Mouse (Mus musculus) adrenal gland, postnatal 10 days (tissue): Measurements from ENCODE around the gene Rab31. TPM values are rescaled to one million over a fixed set of nuclear protein-coding genes. Genes with fewer than 3 reads are reported as not detected.
A peak's percentile ranks its signal among the peaks of the same experiment; 100 is the strongest.

Experiments used
- DNase-seq: peaks from one replicate; pipeline ENCODE4 v3.0.0; 2021; ENCODE audit warnings: mixed read lengths
- long read RNA-seq, 2 experiments: library from polyadenylated mRNA; stranded (forward); transcript quantifications; one replicate each; pipeline ENCODE4 v2.0.0; 2021
- total RNA-seq, 2 experiments: library from RNA; stranded (reverse); gene quantifications; 2 replicates each; pipeline ENCODE4 v1.2.3; 2021

Gene Rab31
- total RNA-seq = 10 to 100 TPM; 32.1 to 32.5 TPM
- long read RNA-seq, experiment 1, transcript Rab31-201 (7 exons, 3,473 nt) = major isoform, 12 of 15 reads
- long read RNA-seq, experiment 1, partial matches to known transcripts = 0 of 15 reads
- long read RNA-seq, experiment 1, other reads (novel, unspliced or antisense) = 3 of 15 reads
- long read RNA-seq, experiment 2, transcript Rab31-201 (7 exons, 3,473 nt) = major isoform, 8 of 15 reads
- long read RNA-seq, experiment 2, partial matches to known transcripts = 1 of 15 reads
- long read RNA-seq, experiment 2, other reads (novel, unspliced or antisense) = 6 of 15 reads

GRCm38 (mm10) chr17:65771951-65772934 lies at the start of gene Rab31:
TSS of gene Rab31 (minus strand) at chr17:65772752.
- peak; percentile 91 for DNase-seq

GRCm38 (mm10) chr17:65820197-65820596 lies 47.6 kb upstream of the Rab31 start:
- no peak for DNase-seq

GRCm38 (mm10) chr17:65813763-65814162 lies 41.2 kb upstream of the Rab31 start:
- DNase-seq = no peak

GRCm38 (mm10) chr17:65811032-65811431 lies 38.5 kb upstream of the Rab31 start:
- no peak for DNase-seq

GRCm38 (mm10) chr17:65806416-65806815 lies 33.9 kb upstream of the Rab31 start:
- DNase-seq = no peak

- no peak for DNase-seq
These were observed 33.4 kb upstream of the Rab31 start for GRCm38 (mm10) chr17:65805966-65806365.

GRCm38 (mm10) chr17:65802026-65802425 lies 29.5 kb upstream of the Rab31 start:
- DNase-seq = no peak

GRCm38 (mm10) chr17:65800451-65800850 lies 27.9 kb upstream of the Rab31 start:
- no peak for DNase-seq

- DNase-seq = no peak
These were observed 26.8 kb upstream of the Rab31 start for GRCm38 (mm10) chr17:65799353-65799752.

GRCm38 (mm10) chr17:65798446-65798845 lies 25.9 kb upstream of the Rab31 start:
- DNase-seq = no peak

GRCm38 (mm10) chr17:65796056-65796455 lies 23.5 kb upstream of the Rab31 start:
- no peak for DNase-seq

GRCm38 (mm10) chr17:65794096-65794850 lies 21.7 kb upstream of the Rab31 start:
- DNase-seq = no peak

- no peak for DNase-seq
These were observed 20.9 kb upstream of the Rab31 start for GRCm38 (mm10) chr17:65793307-65793930.

- DNase-seq = no peak
These were observed 18.6 kb upstream of the Rab31 start for GRCm38 (mm10) chr17:65791161-65791560.

- DNase-seq = no peak
These were observed 17.0 kb upstream of the Rab31 start for GRCm38 (mm10) chr17:65789576-65789975.

- peak; percentile 78 for DNase-seq
These were observed 16.2 kb upstream of the Rab31 start for GRCm38 (mm10) chr17:65788542-65789291.

GRCm38 (mm10) chr17:65787261-65787660 lies 14.7 kb upstream of the Rab31 start:
- DNase-seq = no peak

- DNase-seq = no peak
These were observed 13.7 kb upstream of the Rab31 start for GRCm38 (mm10) chr17:65786225-65786624.

- no peak for DNase-seq
These were observed 13.2 kb upstream of the Rab31 start for GRCm38 (mm10) chr17:65785707-65786106.

GRCm38 (mm10) chr17:65784610-65785140 lies 12.1 kb upstream of the Rab31 start:
- DNase-seq = no peak
